Mouse (Mus musculus) C2C12 (cell line): ENCODE measurements around the gene Tes3-ps. TPM values are rescaled to one million over a fixed set of nuclear protein-coding genes. Genes with fewer than 3 reads are reported as not detected.

ENCODE experiments used
- H3K27me3 ChIP-seq: one replicate; pipeline ENCODE4 v1.6.1; 2011; ENCODE audit not compliant: control insufficient read depth, insufficient read depth, insufficient read length
- H3K36me3 ChIP-seq: one replicate; pipeline ENCODE4 v1.6.1; 2011; ENCODE audit not compliant: control insufficient read depth, insufficient read depth
- H3K4me3 ChIP-seq: one replicate; pipeline ENCODE4 v1.5.1; 2011; ENCODE audit warnings: mild to moderate bottlenecking, control low read depth; ENCODE audit not compliant: poor library complexity, insufficient read depth, severe bottlenecking
- H3K79me2 ChIP-seq: one replicate; pipeline ENCODE4 v1.6.1; 2011; ENCODE audit not compliant: control insufficient read depth, insufficient read depth
- H3K79me3 ChIP-seq: one replicate; pipeline ENCODE4 v1.6.1; 2011; ENCODE audit warnings: low read depth, control low read depth
- H3ac ChIP-seq: one replicate; pipeline ENCODE3; 2011; ENCODE audit warnings: low read depth; ENCODE audit not compliant: control insufficient read depth, insufficient read length
- CEBPB ChIP-seq: IDR thresholded peaks from one replicate; pipeline ENCODE4 v1.6.1; 2011; ENCODE audit warnings: low read depth, mild to moderate bottlenecking, control low read depth, moderate library complexity
- CTCF ChIP-seq: IDR thresholded peaks from one replicate; pipeline ENCODE4 v1.5.1; 2011; ENCODE audit not compliant: control insufficient read depth, insufficient read depth, insufficient read length
- FOSL1 ChIP-seq: IDR thresholded peaks from one replicate; pipeline ENCODE4 v1.8.0; 2011; ENCODE audit warnings: mild to moderate bottlenecking, low read length; ENCODE audit not compliant: poor library complexity, insufficient read depth, severe bottlenecking
- MAX ChIP-seq: IDR thresholded peaks from one replicate; pipeline ENCODE4 v1.6.1; 2011; ENCODE audit warnings: mild to moderate bottlenecking, control low read depth
- MYOD1 ChIP-seq: IDR thresholded peaks from one replicate; pipeline ENCODE4 v1.6.1; 2011; ENCODE audit warnings: low read depth; ENCODE audit not compliant: control insufficient read depth, insufficient read length
- MYOG ChIP-seq: IDR thresholded peaks from one replicate; pipeline ENCODE4 v1.6.1; 2011; ENCODE audit not compliant: control insufficient read depth, insufficient read length; ENCODE audit errors: extremely low read depth
- USF1 ChIP-seq: IDR thresholded peaks from one replicate; pipeline ENCODE4 v1.6.1; 2011; ENCODE audit warnings: low read depth, mild to moderate bottlenecking, control low read depth, moderate library complexity
- polyA plus RNA-seq: library from polyadenylated mRNA; unstranded; fragments of >200 nt; fragmentation: generic; extraction: Trizol; gene quantifications from one replicate; pipeline ENCODE4 v1.2.1, GENCODE M21; 2012; ENCODE audit warnings: missing spikeins

The Tes3-ps gene
- polyA plus RNA-seq, 1 experiment: 0.59 TPM

GRCm38 (mm10) chr13:49470319-49470718 lies 22.8 kb upstream of the Tes3-ps start:
- no peak for TF ChIP-seq USF1
- TF ChIP-seq FOSL1: no peak
- TF ChIP-seq MYOG: no peak
- no peak for TF ChIP-seq CEBPB
- TF ChIP-seq MYOD1: no peak
- TF ChIP-seq CTCF: no peak
- no peak for TF ChIP-seq MAX
- no peaks in the 10 kb centered on the region for H3K79me2 ChIP-seq
- H3K36me3 ChIP-seq: peaks cover 3% of the 10 kb centered on the region
- H3K4me3 ChIP-seq: no peak overlapping the region
- H3K79me3 ChIP-seq: no peaks in the 10 kb centered on the region
- no peaks in the 10 kb centered on the region for H3K27me3 ChIP-seq
- no peak overlapping the region for H3ac ChIP-seq

- no peak overlapping the region for H3K4me3 ChIP-seq
- H3ac ChIP-seq: no peak overlapping the region
- H3K27me3 ChIP-seq: no peaks in the 10 kb centered on the region
- no peak for TF ChIP-seq CTCF
- no peak for TF ChIP-seq FOSL1
- TF ChIP-seq MAX: no peak
- no peak for TF ChIP-seq MYOD1
- no peak for TF ChIP-seq MYOG
- no peak for TF ChIP-seq CEBPB
- TF ChIP-seq USF1: no peak
- H3K36me3 ChIP-seq: no peaks in the 10 kb centered on the region
- H3K79me2 ChIP-seq: no peaks in the 10 kb centered on the region
- no peaks in the 10 kb centered on the region for H3K79me3 ChIP-seq
These were observed 22.3 kb upstream of the Tes3-ps start for GRCm38 (mm10) chr13:49470806-49471205.

- Histone ChIP-seq H3K79me2 (no peaks in the 10 kb centered on the region), H3K36me3 (no peaks in the 10 kb centered on the region), H3K4me3 (no peak overlapping the region), H3ac (no peak overlapping the region), H3K27me3 (no peaks in the 10 kb centered on the region), H3K79me3 (no peaks in the 10 kb centered on the region)
- TF ChIP-seq USF1: no peak
- TF ChIP-seq CEBPB: no peak
- no peak for TF ChIP-seq MAX
- TF ChIP-seq MYOD1: no peak
- no peak for TF ChIP-seq FOSL1
- no peak for TF ChIP-seq CTCF
- no peak for TF ChIP-seq MYOG
These were observed 21.0 kb upstream of the Tes3-ps start for GRCm38 (mm10) chr13:49471981-49472675.

GRCm38 (mm10) chr13:49472676-49473005 lies 20.5 kb upstream of the Tes3-ps start:
- no peak overlapping the region for H3K4me3 ChIP-seq
- H3ac ChIP-seq: no peak overlapping the region
- TF ChIP-seq USF1 (no peak), FOSL1 (no peak), MYOD1 (no peak), MYOG (no peak), MAX (no peak), CTCF (no peak), CEBPB (no peak)
- H3K27me3 ChIP-seq: no peaks in the 10 kb centered on the region
- H3K79me3 ChIP-seq: no peaks in the 10 kb centered on the region
- no peaks in the 10 kb centered on the region for H3K36me3 ChIP-seq
- H3K79me2 ChIP-seq: no peaks in the 10 kb centered on the region

GRCm38 (mm10) chr13:49477887-49478286 lies 15.2 kb upstream of the Tes3-ps start:
- H3K27me3 ChIP-seq: no peaks in the 10 kb centered on the region
- no peaks in the 10 kb centered on the region for H3K36me3 ChIP-seq
- no peaks in the 10 kb centered on the region for H3K79me3 ChIP-seq
- no peaks in the 10 kb centered on the region for H3K79me2 ChIP-seq
- no peak overlapping the region for H3K4me3 ChIP-seq
- H3ac ChIP-seq: no peak overlapping the region
- TF ChIP-seq MAX: no peak
- TF ChIP-seq MYOD1: no peak
- TF ChIP-seq FOSL1: no peak
- TF ChIP-seq USF1: no peak
- TF ChIP-seq MYOG: no peak
- no peak for TF ChIP-seq CEBPB
- TF ChIP-seq CTCF: no peak

- no peaks in the 10 kb centered on the region for H3K79me3 ChIP-seq
- no peaks in the 10 kb centered on the region for H3K36me3 ChIP-seq
These were observed 14.2 kb upstream of the Tes3-ps start for GRCm38 (mm10) chr13:49478851-49479374.

More at GRCm38 (mm10) chr13:49478851-49479374, 14.2 kb upstream of the Tes3-ps start:
- no peaks in the 10 kb centered on the region for H3K79me2 ChIP-seq
- no peaks in the 10 kb centered on the region for H3K27me3 ChIP-seq
- no peak overlapping the region for H3ac ChIP-seq
- H3K4me3 ChIP-seq: no peak overlapping the region
- TF ChIP-seq FOSL1 (no peak), MAX (no peak), MYOD1 (no peak), USF1 (no peak), CTCF (no peak), MYOG (no peak), CEBPB (no peak)
